Mouse (Mus musculus) kidney, adult 8-10 months (tissue): ENCODE measurements around the gene Mier1.
A peak's percentile ranks its signal among the peaks of the same experiment; 100 is the strongest.

Experiments used
- DNase-seq, 2 experiments: peaks; one replicate each; pipeline ENCODE4 v3.0.0; 2022

The Mier1 gene

GRCm38 (mm10) chr4:103171256-103171655 is 57.1 kb downstream of the Mier1 start:
- DNase-seq = no peak

DNA sequence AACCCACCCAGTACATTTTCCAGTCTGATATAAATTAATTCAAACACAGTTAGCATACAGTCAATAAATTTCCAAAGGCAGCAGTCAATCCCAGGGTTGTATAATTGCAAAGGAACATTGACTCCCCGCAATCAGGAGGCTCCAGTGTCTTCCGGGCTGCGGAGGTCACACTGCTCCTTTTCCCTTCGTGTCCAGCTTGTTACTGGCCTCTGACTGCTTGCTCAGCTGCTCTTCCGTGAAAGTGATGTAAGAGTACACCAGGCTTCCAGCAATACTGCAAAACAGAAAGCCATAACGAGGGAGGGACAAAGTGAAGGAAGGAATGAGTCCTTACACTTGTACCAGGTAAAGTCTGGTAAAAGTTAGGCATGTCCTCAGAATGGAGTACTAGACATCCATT is 59.3 kb downstream of the Mier1 start:
- DNase-seq = no peak

- DNase-seq = no peak
Observed at GRCm38 (mm10) chr4:103174001-103174400, 59.8 kb downstream of the Mier1 start.

DNA sequence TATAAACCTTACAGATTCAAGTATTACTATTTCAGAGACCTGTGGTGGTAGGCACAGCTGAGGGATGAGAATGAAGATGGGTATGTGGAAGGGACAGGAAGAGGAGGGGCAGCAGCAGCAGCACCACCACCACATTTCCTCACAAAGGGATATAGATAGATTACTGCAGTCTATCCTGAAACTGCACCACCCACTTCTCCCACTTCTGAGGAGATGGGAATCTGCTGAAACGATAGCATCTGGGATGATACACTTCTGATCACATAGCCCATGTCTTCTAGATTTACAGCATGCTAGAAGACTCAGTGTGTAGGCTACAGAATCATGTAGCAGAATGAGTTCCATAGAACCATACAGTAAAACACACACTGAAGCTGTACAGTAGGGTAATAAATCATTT is 63.5 kb downstream of the Mier1 start:
- DNase-seq = no peak

- peak; percentile 57 to 65 for DNase-seq
Observed at GRCm38 (mm10) chr4:103178635-103179318, 64.6 kb downstream of the Mier1 start.

- no peak for DNase-seq
Observed at GRCm38 (mm10) chr4:103179581-103179980, 65.4 kb downstream of the Mier1 start.

GRCm38 (mm10) chr4:103180300-103180888 is 66.2 kb downstream of the Mier1 start:
- DNase-seq = no peak

GRCm38 (mm10) chr4:103188786-103189640 is 74.8 kb downstream of the Mier1 start:
- DNase-seq = peak in 1 of 2 experiments; percentile 47

- no peak for DNase-seq
Observed at GRCm38 (mm10) chr4:103192421-103192820, 78.2 kb downstream of the Mier1 start.

DNA sequence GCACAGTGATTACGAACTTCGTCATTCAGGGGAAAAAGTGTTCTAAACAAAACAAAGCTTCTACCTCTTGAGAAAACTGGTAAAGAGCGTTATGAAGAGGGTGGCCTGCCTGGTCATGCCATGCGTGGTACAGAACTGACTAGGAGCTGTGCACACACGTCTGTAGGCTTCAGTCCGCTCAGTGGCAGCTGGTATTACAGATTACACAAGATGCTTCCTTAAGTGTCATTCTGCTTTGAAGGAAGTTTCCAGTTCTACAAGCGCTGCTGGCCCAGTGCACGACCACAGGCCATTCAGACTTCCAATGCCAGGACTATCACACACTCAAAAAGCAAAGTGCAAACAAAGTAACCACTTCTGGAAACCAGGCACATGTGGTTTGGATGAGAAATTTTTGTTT is 83.2 kb downstream of the Mier1 start:
- no peak for DNase-seq

DNA sequence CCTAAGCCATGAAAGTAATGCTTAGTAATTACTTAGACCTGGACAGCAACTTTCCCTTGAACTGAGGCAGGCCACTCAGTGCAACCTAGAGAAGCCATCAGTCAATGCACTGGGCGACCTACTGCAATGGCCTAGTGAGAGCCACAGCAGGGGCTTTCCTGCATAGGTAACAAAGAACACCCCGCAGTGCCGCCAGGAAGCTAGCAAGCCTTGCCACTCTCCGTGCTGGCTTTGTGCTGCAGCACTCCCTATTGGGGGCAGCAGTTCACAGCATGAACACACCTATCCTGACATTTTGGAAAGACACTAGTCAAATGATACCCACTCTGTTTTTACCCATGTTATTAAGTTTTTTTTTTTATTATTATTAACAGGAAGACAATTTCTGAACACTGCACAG is 84.9 kb downstream of the Mier1 start:
- DNase-seq = no peak

DNA sequence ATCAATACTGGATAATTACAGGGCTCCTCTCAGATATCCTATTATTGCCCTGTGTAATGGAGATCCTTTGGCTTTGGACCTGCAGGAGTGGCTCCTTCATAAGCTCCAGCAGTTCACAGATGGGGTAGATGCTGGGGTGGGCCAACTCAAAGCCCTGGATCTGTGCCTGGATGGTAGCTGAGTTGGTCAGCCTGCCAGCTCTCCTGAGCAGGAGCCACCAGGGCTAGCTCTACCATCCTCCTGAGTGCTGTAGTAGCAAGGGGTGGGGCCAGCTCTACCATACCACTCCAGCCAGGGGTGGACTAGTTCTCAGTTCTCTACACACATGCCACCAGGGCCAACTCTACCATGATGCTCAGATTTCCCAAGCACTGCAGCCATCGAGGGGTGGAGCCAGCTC is 85.9 kb downstream of the Mier1 start:
- DNase-seq = no peak

DNA sequence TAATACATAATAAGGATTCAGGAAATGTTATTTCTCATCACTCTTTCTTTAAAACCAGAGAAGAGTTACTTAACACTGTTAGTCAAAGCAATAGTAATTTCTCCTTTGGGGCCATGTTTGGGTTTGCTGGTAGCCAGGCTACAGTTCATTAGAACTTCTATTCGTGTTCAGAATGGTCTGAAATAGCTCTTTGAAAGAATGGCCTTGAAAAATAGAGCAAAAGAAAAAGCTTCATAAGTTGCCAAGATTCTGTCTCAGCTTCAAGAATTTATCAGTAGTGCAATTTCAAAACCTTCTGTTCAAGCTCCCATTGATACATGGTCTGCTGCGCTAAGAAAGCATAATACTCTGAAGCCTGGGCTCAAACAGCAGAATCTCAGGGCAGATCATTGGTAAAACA is 89.5 kb downstream of the Mier1 start:
- no peak for DNase-seq

DNA sequence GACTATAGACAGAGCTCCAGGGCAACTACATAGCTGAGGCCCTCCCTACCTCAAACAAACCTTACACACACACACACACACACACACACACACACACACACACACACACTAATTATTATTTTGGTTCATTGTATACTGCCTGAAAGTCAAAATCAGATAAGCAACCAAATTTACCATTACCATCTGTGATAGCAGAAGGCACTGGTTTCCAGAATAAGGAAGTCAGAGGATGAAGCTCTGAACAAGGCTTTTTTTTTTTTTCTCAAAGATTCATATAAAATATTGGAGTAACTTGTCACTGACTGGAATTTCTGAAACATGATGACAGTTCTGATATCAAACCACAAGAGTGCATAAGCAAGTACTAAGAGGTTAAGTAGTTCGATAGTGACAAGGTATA is 94.4 kb downstream of the Mier1 start:
- DNase-seq = no peak

DNA sequence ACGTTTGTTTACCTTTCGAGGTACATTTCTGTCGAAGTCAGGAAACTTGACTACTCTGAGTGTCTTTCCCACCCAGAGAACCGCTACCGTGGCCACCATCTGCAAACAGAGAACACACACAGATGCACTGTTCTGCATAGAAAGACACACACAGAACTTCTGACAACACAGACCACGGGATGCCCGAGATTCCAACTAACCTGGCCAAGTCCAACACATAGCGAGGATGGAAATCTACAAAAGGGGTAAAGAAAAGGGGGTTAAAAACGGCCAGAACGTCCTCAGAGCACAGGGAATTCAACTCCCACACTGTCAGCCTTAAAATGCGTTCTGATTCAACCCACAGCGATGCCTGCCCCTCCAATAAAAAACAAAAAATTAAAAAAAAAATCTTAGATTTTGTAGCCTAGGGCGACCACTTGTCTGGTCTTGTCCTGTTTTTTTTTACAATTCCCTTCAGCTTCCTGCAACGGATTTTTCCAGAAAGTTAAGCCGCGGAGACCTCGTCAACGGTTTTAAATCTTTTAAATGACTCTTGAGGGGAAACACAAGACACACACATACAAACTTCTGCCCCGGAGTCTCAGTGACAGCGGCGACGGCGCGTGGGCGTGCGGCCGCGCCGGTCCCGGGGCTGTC is 99.8 kb downstream of the Mier1 start:
- no peak for DNase-seq

DNA sequence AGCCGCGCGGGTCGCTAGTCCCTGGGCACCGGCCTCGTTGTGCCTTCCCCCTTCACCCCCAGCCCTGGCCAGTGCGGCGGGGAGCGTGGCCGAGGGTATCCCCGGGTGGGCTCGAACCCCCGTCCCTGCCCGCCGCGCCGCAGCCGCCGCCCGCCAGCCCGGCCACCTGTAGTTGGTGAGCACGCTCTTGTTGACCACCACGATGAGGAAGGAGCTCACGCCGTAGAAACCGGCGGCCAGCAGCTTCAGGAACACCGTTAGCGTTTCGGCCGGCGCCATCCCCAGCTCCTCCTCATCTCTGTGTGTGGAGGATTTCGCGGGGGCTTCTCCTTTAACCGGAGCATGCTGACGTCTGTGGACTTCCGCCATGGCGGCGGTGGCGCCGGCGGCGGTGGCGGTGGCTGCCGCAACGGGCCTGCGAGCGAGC is 100.3 kb downstream of the Mier1 start:
- DNase-seq = peak; percentile 42 to 64
